Mouse (Mus musculus) ovary, adult 2 months (tissue): Measurements from ENCODE around the gene Pdcd1. TPM values are rescaled to one million over a fixed set of nuclear protein-coding genes. Genes with fewer than 3 reads are reported as not detected.

ENCODE experiments used
- polyA plus RNA-seq: library from polyadenylated mRNA; depleted of rRNA; stranded (reverse); fragments of >200 nt; gene quantifications from 2 replicates; pipeline ENCODE4 v1.2.3, GENCODE M21; 2012; rRNA removed

Pdcd1 gene
- polyA plus RNA-seq = 7.9 and 8.3 TPM in 2 replicates

DNA sequence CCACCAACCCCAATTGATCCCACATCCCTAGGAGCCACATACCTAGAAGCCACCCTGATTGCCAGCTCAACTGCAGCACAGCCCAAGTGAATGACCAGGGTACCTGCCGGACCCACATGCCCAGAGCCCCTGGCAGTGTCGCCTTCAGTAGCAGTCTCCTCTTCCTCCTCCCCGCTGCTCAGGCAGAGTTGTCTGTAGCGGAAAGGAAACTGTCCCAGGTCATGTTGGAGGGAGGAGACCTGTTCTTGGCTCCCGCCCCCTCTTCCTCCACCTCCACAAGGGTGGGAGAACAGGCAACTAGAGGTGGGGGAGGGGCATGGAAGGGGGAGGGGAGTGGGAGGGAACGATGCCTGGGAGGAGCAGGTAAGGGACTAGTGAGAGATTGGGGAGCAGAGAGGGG, at the start of gene Pdcd1:
Gene Pdcd1 (minus strand): TSS at position 181 of the 400 bp plus-strand sequence.

DNA sequence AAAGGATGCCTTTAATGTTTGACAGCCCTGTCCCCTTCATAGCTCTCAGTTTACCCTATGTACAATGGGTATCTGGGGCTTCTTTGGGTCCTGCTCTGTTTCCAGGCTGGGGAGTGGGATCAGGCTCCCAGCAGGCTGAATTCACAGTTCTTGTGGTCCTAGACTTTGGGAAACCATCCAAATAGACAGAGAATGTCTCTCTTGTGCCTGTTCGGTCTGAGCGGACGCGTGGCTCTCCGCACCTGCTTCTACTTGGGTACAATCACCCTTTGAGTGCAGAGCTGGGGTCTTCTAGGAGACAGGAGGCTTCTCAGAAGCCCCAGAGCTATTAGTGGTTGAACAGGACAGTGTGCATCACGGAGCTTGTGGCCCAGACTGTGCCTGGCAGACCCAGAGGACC, 32.2 kb downstream of the Pdcd1 start, which contains the start of gene Neu4:
Gene Neu4 (plus strand): TSS at position 301 of the 400 bp plus-strand sequence.

DNA sequence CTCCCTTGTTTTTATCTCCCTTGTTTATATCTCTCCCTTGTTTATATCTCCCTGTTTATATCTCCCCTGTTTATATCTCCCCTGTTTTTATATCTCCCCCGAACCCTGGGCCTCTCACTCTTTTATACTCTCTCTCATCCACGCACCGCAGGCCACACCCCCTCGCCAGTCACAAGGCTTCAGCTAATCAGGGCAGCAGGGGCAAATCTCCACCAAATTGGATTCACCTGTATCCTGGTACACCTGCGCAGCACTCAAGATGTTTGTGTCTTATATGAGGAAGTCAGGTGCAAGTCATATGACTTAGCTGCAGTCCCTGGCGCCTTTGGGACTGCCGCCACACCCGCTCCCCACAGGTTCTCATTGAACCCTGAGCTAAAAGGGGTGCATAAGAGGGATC, 62.1 kb downstream of the Pdcd1 start, which contains the start of gene Gal3st2c:
Gene Gal3st2c (plus strand): TSS at position 301 of the 400 bp plus-strand sequence.

Other genes starting within 250 kb of the Pdcd1 start
- 10.1 and 12.1 TPM in 2 replicates for gene Ing5, start 248.6 kb downstream of the Pdcd1 start, polyA plus RNA-seq
- 49.4 and 55.2 TPM in 2 replicates for gene D2hgdh, start 227.6 kb downstream of the Pdcd1 start, polyA plus RNA-seq
- gene Gal3st2, start 191.2 kb downstream of the Pdcd1 start, polyA plus RNA-seq = 0.30 and 0.33 TPM in 2 replicates
- 0.64 and 0.73 TPM in 2 replicates for gene Gal3st2b, start 134.2 kb downstream of the Pdcd1 start, polyA plus RNA-seq
- gene Gal3st2c, start 62.0 kb downstream of the Pdcd1 start, polyA plus RNA-seq = 0.17 and 0.20 TPM in 2 replicates
- gene Neu4, start 32.1 kb downstream of the Pdcd1 start, polyA plus RNA-seq = 0.10 TPM in 1 of 2 replicates, not detected in the other